Mouse (Mus musculus) kidney, adult 10 weeks (tissue): ENCODE measurements around the gene Trim60. TPM values are rescaled to one million over a fixed set of nuclear protein-coding genes. Genes with fewer than 3 reads are reported as not detected.

Experiments
- polyA plus RNA-seq: library from polyadenylated mRNA; stranded (reverse); fragments of 350-450 nt; fragmentation: Illumina TruSeq; extraction: RNeasy Lipid Tissue Mini Kit (QIAGEN cat#74804); gene quantifications from one replicate; pipeline ENCODE4 v1.2.3, GENCODE M21; 2014; ENCODE audit warnings: low read depth, low replicate concordance

Trim60 gene
- polyA plus RNA-seq = 1.2 TPM

GRCm38 (mm10) chr8:65018423-65018822, at the start of gene Trim60, which contains the start of gene Trim61:
TSS of gene Trim60 (minus strand) at chr8:65018584.
TSS of gene Trim61 (minus strand) at chr8:65018523.

GRCm38 (mm10) chr8:65037117-65037533, 18.7 kb upstream of the Trim60 start, which contains the start of gene Apela:
TSS of gene Apela (minus strand) at chr8:65037336.

GRCm38 (mm10) chr8:64987731-64988130, 30.7 kb downstream of the Trim60 start, which contains the start of gene Trim75:
TSS of gene Trim75 (minus strand) at chr8:64987831.

Other genes starting within 250 kb of the Trim60 start
- 33.9 TPM for gene Klhl2, start 168.6 kb downstream of the Trim60 start, polyA plus RNA-seq
- gene Tmem192, start 71.4 kb downstream of the Trim60 start, polyA plus RNA-seq = 29.6 TPM
- 0.57 TPM for gene Trim75, start 30.8 kb downstream of the Trim60 start, polyA plus RNA-seq
- 5.3 TPM for gene Trim61, start 61 bp downstream of the Trim60 start, polyA plus RNA-seq
- 488 TPM for gene Apela, start 18.8 kb upstream of the Trim60 start, polyA plus RNA-seq
- gene Gm10663, start 56.4 kb upstream of the Trim60 start, polyA plus RNA-seq = not detected
- 0.69 TPM for gene BC030870, start 111.0 kb upstream of the Trim60 start, polyA plus RNA-seq